8 mouse cellular contexts compared by ENCODE assay signal in the genomic region with DNA sequence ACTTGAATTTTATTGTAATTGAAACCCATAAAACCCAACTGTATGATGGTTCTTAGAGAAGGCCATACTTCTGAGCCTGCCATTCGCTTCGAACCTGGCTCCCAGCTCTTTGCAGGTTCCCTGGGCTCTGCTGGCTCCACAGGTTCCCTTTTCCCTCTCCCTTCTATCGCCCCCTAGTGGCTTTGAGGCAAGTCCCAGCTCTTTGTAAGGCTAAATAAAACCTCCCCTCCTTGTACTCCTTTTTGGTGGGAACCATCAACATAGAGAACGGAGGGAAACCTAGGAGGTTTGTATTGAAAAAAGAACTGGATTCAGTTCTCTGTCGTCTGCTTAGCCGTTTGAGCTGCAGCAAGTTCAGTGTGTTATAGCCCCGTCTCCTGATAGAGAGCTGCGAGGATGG.
A peak's percentile ranks its signal among the peaks of the same experiment; 100 is the strongest.
DNase-seq lines count a peak whose midpoint lies in the region; ATAC-seq and TF ChIP-seq lines count a peak whose summit lies in the region.
"Had no signal": no experiment of that assay in that cellular context is flagged by ENCODE, and none has a peak within 500 bp of the region (broad histone marks: within the 10 kb centered on the region; RNA-seq: fewer than 3 reads in every experiment).

No protein-coding gene starts in this region.

- no peak overlapping the region for H3K9ac ChIP-seq in kidney, embryonic 15.5 days

- 69% methylated on average over 8 of the region's 8 CpGs for WGBS in kidney, adult 2 months
- 61% methylated on average over 8 of the region's 8 CpGs for WGBS in kidney, embryonic 15.5 days
- WGBS in embryonic facial prominence, embryonic 10.5 days: 56% methylated on average over 8 of the region's 8 CpGs

- ATAC-seq in kidney, embryonic 15.5 days (replicated peaks; ENCODE audit: low FRiP score): no peak
- peak; percentile 34 for ATAC-seq in CD4-positive, CD25-positive, alpha-beta regulatory T cell, adult 4 months
- ATAC-seq in Patski: no peak

- in situ Hi-C loops in Patski (cut with MboI; ENCODE audit: low pct_unique_long_range_greater_than_20kb): no loop called here

- no peaks in the 10 kb centered on the region for H3K9me3 ChIP-seq in kidney, embryonic 15.5 days (replicated peaks)
- H3K9me3 ChIP-seq in embryonic facial prominence, embryonic 10.5 days: no peaks in the 10 kb centered on the region
- H3K9me3 ChIP-seq: megakaryocyte, embryonic 14.5 days had no signal

- POLR2A ChIA-PET in Patski (lab: Charles Lee): interaction anchor here (0.9 kb wide), 1 partner anchor 205 kb away, joined by 3 read pairs; no protein-coding TSS in a partner anchor

- TF ChIP-seq POLR2A in kidney, adult 2 months (IDR thresholded peaks at IDR 0.05; ENCODE audit: low read depth, low read length): no peak

- peak; percentile 69 for TF ChIP-seq CTCF in kidney, adult 2 months (conservative IDR thresholded peaks at IDR 0.05; ENCODE audit: insufficient read depth, insufficient read length, low read depth, low read length)
- TF ChIP-seq CTCF in Patski (IDR thresholded peaks at IDR 0.05): peak; percentile 73

- H3K4me2 ChIP-seq in kidney, embryonic 15.5 days: no peak overlapping the region

- H3K4me3 ChIP-seq in kidney, adult 2 months (ENCODE audit: insufficient read depth, low read depth, low read length): no peak overlapping the region
- no peak overlapping the region for H3K4me3 ChIP-seq in kidney, embryonic 15.5 days (replicated peaks)
- no peak overlapping the region for H3K4me3 ChIP-seq in embryonic facial prominence, embryonic 10.5 days
- H3K4me3 ChIP-seq: megakaryocyte, embryonic 14.5 days had no signal

- no peak overlapping the region for H3K27ac ChIP-seq in kidney, adult 2 months (ENCODE audit: insufficient read depth, low read depth, low read length)
- no peak overlapping the region for H3K27ac ChIP-seq in kidney, embryonic 15.5 days
- H3K27ac ChIP-seq in embryonic facial prominence, embryonic 10.5 days (replicated peaks): no peak overlapping the region

- CTCF ChIA-PET in Patski (lab: Charles Lee): interaction anchor here (0.6 to 1.3 kb wide), 5 partner anchors 23 to 198 kb away, joined by 3 read pairs; no protein-coding TSS in a partner anchor

- no peaks in the 10 kb centered on the region for H3K27me3 ChIP-seq in kidney, adult 2 months (replicated peaks; ENCODE audit: control insufficient read depth, insufficient read depth, low read length)
- H3K27me3 ChIP-seq in kidney, embryonic 15.5 days: no peaks in the 10 kb centered on the region
- H3K27me3 ChIP-seq in Patski: no peaks in the 10 kb centered on the region
- H3K27me3 ChIP-seq in embryonic facial prominence, embryonic 10.5 days (replicated peaks; ENCODE audit: low read depth, poor library complexity, severe bottlenecking): no peaks in the 10 kb centered on the region
- H3K27me3 ChIP-seq: megakaryocyte, embryonic 14.5 days had no signal

- H3K4me1 ChIP-seq in kidney, adult 2 months (ENCODE audit: control insufficient read depth, insufficient read depth, low read length): no peaks in the 10 kb centered on the region
- H3K4me1 ChIP-seq in kidney, embryonic 15.5 days: no peaks in the 10 kb centered on the region
- no peaks in the 10 kb centered on the region for H3K4me1 ChIP-seq in embryonic facial prominence, embryonic 10.5 days
- H3K4me1 ChIP-seq: megakaryocyte, embryonic 14.5 days had no signal

- H3K36me3 ChIP-seq in kidney, adult 2 months (ENCODE audit: control insufficient read depth, insufficient read depth, low read length): no peaks in the 10 kb centered on the region
- no peaks in the 10 kb centered on the region for H3K36me3 ChIP-seq in kidney, embryonic 15.5 days
- H3K36me3 ChIP-seq in embryonic facial prominence, embryonic 10.5 days (replicated peaks): no peaks in the 10 kb centered on the region

- peak; percentile 42 for DNase-seq in kidney, adult 2 months
- no peak for DNase-seq in Patski (ENCODE audit: low read depth, low spot score)
- DNase-seq in embryonic facial prominence, embryonic 10.5 days (ENCODE audit: low spot score): peak; percentile 55
- peak; percentile 69 for DNase-seq in lung, postnatal 10 days
- peak; percentile 27 to 31 for DNase-seq in thymus, postnatal 36 days
